Mouse (Mus musculus) G1E-ER4 (cell line): ENCODE measurements around the gene Gtf2f2. TPM values are rescaled to one million over a fixed set of nuclear protein-coding genes. Genes with fewer than 3 reads are reported as not detected.

Experiments used
- GATA1 ChIP-seq: IDR thresholded peaks from one replicate; pipeline ENCODE4 v1.8.0; 2012; ENCODE audit warnings: low read length, inconsistent platforms
- polyA plus RNA-seq: library from polyadenylated mRNA; stranded (reverse); fragments of >175 nt; gene quantifications from 2 replicates; pipeline ENCODE4 v1.2.3, GENCODE M21; 2012

Gtf2f2 gene
- polyA plus RNA-seq, 1 experiment: 8.9 TPM

- no peak for TF ChIP-seq GATA1
These were observed 109.7 kb downstream of the Gtf2f2 start for GRCm38 (mm10) chr14:75900793-75901499.

GRCm38 (mm10) chr14:75899566-75899965, 111.1 kb downstream of the Gtf2f2 start:
- no peak for TF ChIP-seq GATA1

- TF ChIP-seq GATA1: no peak
These were observed 118.5 kb downstream of the Gtf2f2 start for GRCm38 (mm10) chr14:75892118-75892517.

DNA sequence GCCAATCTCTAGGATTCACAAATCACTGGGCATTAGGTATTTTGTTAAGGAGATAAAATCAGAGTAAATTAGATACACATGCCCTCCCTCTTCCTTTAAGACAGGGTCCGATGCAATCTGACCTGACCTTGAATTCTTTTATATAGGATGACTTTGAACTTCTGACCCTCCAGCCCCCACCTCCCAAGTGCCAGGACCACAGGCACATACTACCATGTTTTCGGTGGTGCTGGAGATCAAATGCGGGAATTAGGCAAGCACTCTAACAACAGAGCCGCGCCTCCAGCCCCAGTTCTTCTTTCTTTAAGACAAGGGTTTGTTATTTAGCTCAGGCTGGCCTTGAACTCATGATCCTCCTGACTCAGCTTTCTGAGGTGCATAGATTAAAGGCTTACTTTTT, 126.8 kb downstream of the Gtf2f2 start:
- no peak for TF ChIP-seq GATA1

- TF ChIP-seq GATA1: no peak
These were observed 127.3 kb downstream of the Gtf2f2 start for GRCm38 (mm10) chr14:75883330-75883729.

- no peak for TF ChIP-seq GATA1
These were observed 128.8 kb downstream of the Gtf2f2 start for GRCm38 (mm10) chr14:75881856-75882255.

DNA sequence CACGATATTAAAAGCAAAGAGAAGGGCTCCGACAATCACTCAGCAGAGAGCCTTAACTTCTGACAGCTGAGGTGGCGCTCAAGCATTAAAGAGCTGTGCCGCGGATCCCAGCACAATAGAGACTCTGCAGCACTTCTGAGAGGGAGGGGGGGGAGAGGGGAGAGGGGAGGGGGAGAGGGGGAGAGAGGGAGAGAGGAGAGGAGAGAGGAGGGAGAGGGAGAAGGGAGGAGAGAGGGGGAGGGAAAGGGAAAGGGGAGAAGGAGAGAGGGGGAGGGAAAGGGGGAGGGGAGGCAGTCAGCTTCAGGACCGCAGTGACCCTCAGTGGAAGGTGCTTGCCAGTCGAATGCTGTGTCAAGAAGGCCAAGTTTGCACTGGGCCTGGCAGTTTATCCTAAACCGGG, 131.7 kb downstream of the Gtf2f2 start:
- TF ChIP-seq GATA1: no peak

- no peak for TF ChIP-seq GATA1
These were observed 133.4 kb downstream of the Gtf2f2 start for GRCm38 (mm10) chr14:75877297-75877696.

DNA sequence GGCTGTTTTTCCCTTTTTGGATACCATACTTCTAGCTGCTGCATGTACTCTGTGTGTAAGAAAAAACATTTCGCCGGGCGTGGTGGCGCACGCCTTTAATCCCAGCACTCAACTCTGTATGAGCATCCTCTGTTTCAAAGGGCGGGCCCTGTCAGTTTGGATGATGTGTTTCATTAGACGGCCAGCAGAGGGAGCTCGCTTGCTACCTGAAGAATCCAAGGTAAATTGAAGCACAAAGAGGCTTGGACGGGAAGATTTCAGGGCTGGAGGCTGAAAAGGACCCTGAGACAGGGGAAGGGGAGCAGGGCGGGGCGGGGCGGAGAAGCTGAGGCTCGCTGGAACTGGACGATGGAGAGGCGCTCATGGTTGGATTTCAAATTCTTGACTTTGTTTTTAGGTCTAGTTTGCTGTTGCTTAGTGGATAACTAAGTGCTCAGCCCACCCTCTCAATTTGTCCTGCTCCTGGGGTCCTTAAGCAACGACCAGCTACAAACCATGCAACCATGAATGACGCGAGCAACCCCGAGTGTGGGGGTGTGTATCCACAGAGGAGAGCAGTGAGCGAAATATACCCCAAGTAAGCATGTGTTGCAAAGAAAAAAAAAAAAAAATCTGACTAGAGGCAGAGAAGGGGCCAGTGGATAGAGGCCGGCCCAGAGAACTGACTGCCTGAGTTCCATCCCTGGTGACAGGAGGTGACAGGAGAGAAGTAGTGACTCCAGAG, 134.2 kb downstream of the Gtf2f2 start:
- no peak for TF ChIP-seq GATA1

DNA sequence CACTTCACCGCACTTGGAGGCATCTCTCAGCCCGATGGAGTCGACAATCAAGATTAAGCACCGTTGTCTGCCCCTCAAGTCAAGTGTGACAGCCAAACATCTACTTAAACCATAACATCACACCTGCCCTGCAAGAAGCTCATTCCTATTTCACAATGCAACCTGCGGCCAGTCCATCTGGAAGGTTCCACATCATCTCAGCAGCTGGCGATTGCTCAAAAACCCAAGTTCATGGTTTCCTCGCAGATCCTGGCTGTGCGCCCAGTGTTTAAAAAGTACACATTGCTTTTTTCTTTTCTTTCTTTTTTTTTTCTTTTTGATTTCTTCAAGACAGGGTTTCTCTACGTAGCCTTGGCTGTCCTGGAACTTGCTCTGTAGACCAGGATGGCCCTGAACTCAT, 137.1 kb downstream of the Gtf2f2 start:
- TF ChIP-seq GATA1: no peak

DNA sequence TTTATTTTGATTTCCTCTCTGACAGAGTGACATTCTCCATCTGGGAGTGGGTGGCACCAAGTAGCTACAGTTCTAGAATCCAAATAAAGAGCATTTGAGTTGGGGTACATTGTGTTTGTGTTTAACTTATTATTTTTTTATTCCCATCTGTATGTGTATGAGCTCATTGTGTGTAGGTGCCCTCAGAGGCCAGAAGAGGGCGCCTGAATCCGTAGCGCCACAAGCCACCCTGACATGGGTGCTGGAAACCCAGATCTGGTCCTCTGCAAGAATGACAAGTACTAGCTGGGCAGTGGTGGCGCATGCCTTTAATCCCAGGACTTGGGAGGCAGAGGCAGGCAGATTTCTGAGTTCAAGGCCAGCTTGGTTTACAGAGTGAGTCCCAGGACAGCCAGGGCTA, 138.9 kb downstream of the Gtf2f2 start:
- no peak for TF ChIP-seq GATA1

DNA sequence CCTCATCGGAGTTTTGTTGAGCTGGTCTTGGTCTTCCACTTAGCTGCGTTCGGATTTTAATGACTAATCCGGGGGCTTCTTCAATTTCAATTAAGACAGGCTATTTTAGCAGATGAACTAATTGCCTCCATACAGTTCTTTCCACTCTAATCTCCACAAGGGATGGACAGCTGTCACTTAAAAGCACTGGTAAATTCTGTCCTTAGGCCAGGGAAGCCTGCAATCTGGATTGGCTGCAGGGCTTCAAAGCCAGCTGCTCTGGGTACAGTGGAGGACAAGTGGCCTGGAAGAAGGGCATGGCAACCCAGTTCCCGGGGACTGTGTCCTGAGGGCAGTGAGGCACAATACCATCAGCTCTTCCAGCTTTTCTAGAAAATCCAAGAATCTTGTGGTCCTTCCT, 139.6 kb downstream of the Gtf2f2 start:
- no peak for TF ChIP-seq GATA1

DNA sequence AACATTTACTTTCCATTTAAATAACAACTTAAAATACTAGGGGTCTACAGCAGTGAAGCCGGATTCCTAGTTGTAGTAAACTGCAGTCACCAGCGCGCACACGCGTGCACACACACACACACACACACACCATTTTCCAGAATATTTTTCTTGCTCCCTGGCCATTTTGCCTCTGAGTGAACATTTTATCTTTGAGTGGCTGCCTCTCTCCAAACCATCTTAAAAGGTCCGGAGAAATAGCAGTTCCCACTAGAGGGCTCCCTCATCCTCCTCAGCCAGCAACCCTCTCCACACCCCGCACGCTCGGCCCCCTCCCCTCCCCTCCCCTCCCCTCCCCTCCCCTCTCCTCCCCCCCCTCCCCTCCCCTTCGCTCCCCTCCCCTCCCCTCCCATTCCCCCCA, 140.0 kb downstream of the Gtf2f2 start:
- TF ChIP-seq GATA1: no peak

DNA sequence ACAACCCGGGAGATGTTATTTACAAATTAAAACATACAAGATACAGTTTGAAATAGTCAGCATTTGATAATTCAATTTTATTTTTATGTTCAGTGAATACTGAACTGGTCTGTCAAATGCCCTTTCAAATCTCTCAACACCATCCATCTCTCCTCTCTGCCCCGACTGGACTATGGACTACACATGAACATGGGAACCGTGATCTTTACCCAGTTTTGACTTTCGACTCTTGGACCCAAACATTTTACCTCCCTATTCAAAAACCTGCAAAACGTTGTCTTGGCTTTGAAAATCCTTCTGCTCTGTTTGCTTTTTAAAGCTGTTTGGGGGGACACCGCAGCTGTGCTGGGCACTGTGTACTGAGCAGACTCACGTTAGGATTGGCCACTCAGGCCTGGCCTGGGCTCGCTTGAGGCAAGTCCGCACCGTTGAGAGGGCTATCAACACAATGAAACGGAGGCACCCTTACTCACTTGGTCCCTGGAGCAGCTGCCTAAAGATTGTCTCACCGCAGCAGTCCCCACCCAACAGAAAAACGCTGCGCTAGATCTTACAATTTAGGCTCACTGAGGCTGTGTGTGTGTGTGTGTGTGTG, 140.8 kb downstream of the Gtf2f2 start:
- TF ChIP-seq GATA1: no peak

GRCm38 (mm10) chr14:75866706-75867333, 143.8 kb downstream of the Gtf2f2 start:
- no peak for TF ChIP-seq GATA1

GRCm38 (mm10) chr14:75863549-75864409, 146.9 kb downstream of the Gtf2f2 start:
- TF ChIP-seq GATA1: no peak
